Mouse (Mus musculus) thymus, adult 18-20 months (tissue): ENCODE measurements around the gene Ptprs.

ENCODE experiments used
- DNase-seq, 2 experiments: peaks; one replicate each; pipeline ENCODE4 v3.0.0; 2022; ENCODE audit warnings: mixed read lengths in 2 of 2

Gene Ptprs

GRCm38 (mm10) chr17:56373136-56374034 is 102.9 kb downstream of the Ptprs start:
- DNase-seq, result no peak

- DNase-seq, result no peak
These were observed 104.2 kb downstream of the Ptprs start for GRCm38 (mm10) chr17:56372109-56372508.

GRCm38 (mm10) chr17:56371029-56371660 is 105.1 kb downstream of the Ptprs start:
- no peak for DNase-seq

GRCm38 (mm10) chr17:56370090-56370489 is 106.2 kb downstream of the Ptprs start:
- no peak for DNase-seq

GRCm38 (mm10) chr17:56368291-56368790 is 107.9 kb downstream of the Ptprs start:
- no peak for DNase-seq

GRCm38 (mm10) chr17:56365791-56366673 is 110.3 kb downstream of the Ptprs start:
- no peak for DNase-seq
